Mouse (Mus musculus) heart, adult 2 months (tissue): ENCODE data around the gene Olfr1122.

Source experiments
- CTCF ChIP-seq: fragments of 200-600 bp; IDR thresholded peaks from 2 replicates; pipeline ENCODE4 v1.8.1; 2022; ENCODE audit warnings: antibody characterized with exemption, mild to moderate bottlenecking, moderate library complexity
- EP300 ChIP-seq: fragments of 200-500 bp; IDR thresholded peaks from 2 replicates; pipeline ENCODE4 v1.6.1; 2011; ENCODE audit warnings: low read depth, low read length, control low read depth; ENCODE audit not compliant: insufficient read depth
- POLR2A ChIP-seq: fragments of 200-500 bp; IDR thresholded peaks from 2 replicates; pipeline ENCODE4 v1.6.1; 2011; ENCODE audit warnings: mild to moderate bottlenecking, low read depth, low read length, control low read depth; ENCODE audit not compliant: insufficient read depth

DNA sequence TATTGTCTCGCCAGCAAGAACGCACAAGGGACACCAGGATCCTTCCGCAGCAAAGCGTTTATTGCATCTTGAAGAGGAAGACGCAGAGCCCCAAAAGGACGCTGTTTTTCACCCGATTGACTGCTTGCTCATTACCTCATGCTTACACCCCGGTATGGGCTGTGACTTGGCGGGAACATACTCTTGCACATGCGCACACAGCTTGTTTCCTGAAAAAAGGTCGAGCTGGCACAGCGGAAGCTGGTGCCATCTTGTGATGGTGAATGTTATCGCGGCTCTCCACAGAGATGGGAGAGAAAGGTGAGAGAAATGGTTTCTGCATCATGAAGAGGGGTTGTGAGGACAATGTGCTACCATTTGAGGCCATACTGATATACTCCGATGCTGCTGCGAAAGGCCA, 52.1 kb downstream of the Olfr1122 start:
- TF ChIP-seq CTCF, result no peak
- no peak for TF ChIP-seq POLR2A
- no peak for TF ChIP-seq EP300
